Mouse (Mus musculus): ENCODE results near the gene Btbd9. TPM values are rescaled to one million over a fixed set of nuclear protein-coding genes. Genes with fewer than 3 reads are reported as not detected.
A peak's percentile ranks its signal among the peaks of the same experiment; 100 is the strongest.

Gene Btbd9
- polyA plus RNA-seq, 1 experiment from 2014 or later, result 98.0 TPM

GRCm38 (mm10) chr17:30213371-30213770, 362.9 kb downstream of the Btbd9 start:
- ATAC-seq (ENCODE audit: low FRiP score, low read depth), result no peak
- H3K4me3 ChIP-seq, result no peak overlapping the region
- no peaks in the 10 kb centered on the region for H3K27me3 ChIP-seq
- 93% methylated on average over 5 of the region's 5 CpGs for WGBS
- peaks cover 36% of the 10 kb centered on the region for H3K36me3 ChIP-seq
- H3K27ac ChIP-seq (replicated peaks), result no peak overlapping the region
- no peak overlapping the region for H3K4me2 ChIP-seq (replicated peaks)
- H3K9ac ChIP-seq (replicated peaks), result no peak overlapping the region
- 0 out of 2 replicates have a peak, but pooled peaks cover 3% of the 10 kb centered on the region for H3K4me1 ChIP-seq
- H3K9me3 ChIP-seq, result no peaks in the 10 kb centered on the region

- H3K4me1 ChIP-seq, result 0 out of 2 replicates have a peak, but pooled peaks cover 3% of the 10 kb centered on the region
- H3K9ac ChIP-seq (replicated peaks), result no peak overlapping the region
- peaks cover 36% of the 10 kb centered on the region for H3K36me3 ChIP-seq
- peak overlapping the region; percentile 46; the same call in 1 of the 2 replicates for H3K27ac ChIP-seq (replicated peaks)
- WGBS, result 86% methylated on average over 12 of the region's 12 CpGs
- H3K27me3 ChIP-seq, result no peaks in the 10 kb centered on the region
- H3K4me2 ChIP-seq (replicated peaks), result no peak overlapping the region
- no peak for ATAC-seq (ENCODE audit: low FRiP score, low read depth)
- H3K9me3 ChIP-seq, result no peaks in the 10 kb centered on the region
- H3K4me3 ChIP-seq, result no peak overlapping the region
These were observed 363.6 kb downstream of the Btbd9 start for GRCm38 (mm10) chr17:30212647-30213046.

GRCm38 (mm10) chr17:30210936-30211335, 365.4 kb downstream of the Btbd9 start:
- no peak overlapping the region for H3K4me3 ChIP-seq
- ATAC-seq (ENCODE audit: low FRiP score, low read depth), result no peak
- H3K36me3 ChIP-seq, result peaks cover 38% of the 10 kb centered on the region
- WGBS, result 96% methylated on average over 6 of the region's 6 CpGs
- H3K4me2 ChIP-seq (replicated peaks), result no peak overlapping the region
- no peaks in the 10 kb centered on the region for H3K9me3 ChIP-seq
- H3K4me1 ChIP-seq, result peaks cover 13% of the 10 kb centered on the region
- H3K27ac ChIP-seq (replicated peaks), result no peak overlapping the region
- no peaks in the 10 kb centered on the region for H3K27me3 ChIP-seq
- H3K9ac ChIP-seq (replicated peaks), result no peak overlapping the region

GRCm38 (mm10) chr17:30210262-30210661, 366.0 kb downstream of the Btbd9 start:
- Histone ChIP-seq H3K9me3 (no peaks in the 10 kb centered on the region), H3K4me2 (replicated peaks) (no peak overlapping the region), H3K4me3 (no peak overlapping the region), H3K4me1 (peaks cover 16% of the 10 kb centered on the region), H3K27ac (replicated peaks) (no peak overlapping the region), H3K36me3 (peaks cover 38% of the 10 kb centered on the region), H3K27me3 (no peaks in the 10 kb centered on the region), H3K9ac (replicated peaks) (no peak overlapping the region)
- ATAC-seq (ENCODE audit: low FRiP score, low read depth), result no peak
- WGBS, result 96% methylated on average over 8 of the region's 8 CpGs

GRCm38 (mm10) chr17:30205062-30205825, 371.0 kb downstream of the Btbd9 start:
- H3K27ac ChIP-seq (replicated peaks), result peak overlapping the region; percentile 35; the same call in 1 of the 2 replicates
- no peaks in the 10 kb centered on the region for H3K27me3 ChIP-seq
- H3K9ac ChIP-seq (replicated peaks), result no peak overlapping the region
- H3K4me2 ChIP-seq (replicated peaks), result no peak overlapping the region
- no peaks in the 10 kb centered on the region for H3K9me3 ChIP-seq
- 92% methylated on average over 17 of the region's 17 CpGs for WGBS
- H3K4me1 ChIP-seq, result peaks cover 62% of the 10 kb centered on the region
- ATAC-seq (ENCODE audit: low FRiP score, low read depth), result no peak
- H3K36me3 ChIP-seq, result peaks cover 28% of the 10 kb centered on the region
- H3K4me3 ChIP-seq, result no peak overlapping the region

GRCm38 (mm10) chr17:30200283-30200682, 376.0 kb downstream of the Btbd9 start:
- 94% methylated on average over 4 of the region's 4 CpGs for WGBS
- H3K27me3 ChIP-seq, result no peaks in the 10 kb centered on the region

GRCm38 (mm10) chr17:30199374-30200247, 376.7 kb downstream of the Btbd9 start:
- H3K4me1 ChIP-seq, result peaks cover 94% of the 10 kb centered on the region
- no peak for ATAC-seq (ENCODE audit: low FRiP score, low read depth)
- H3K36me3 ChIP-seq, result no peaks in the 10 kb centered on the region
- no peak overlapping the region for H3K9ac ChIP-seq (replicated peaks)
- H3K4me2 ChIP-seq (replicated peaks), result no peak overlapping the region
- H3K27ac ChIP-seq (replicated peaks), result no peak overlapping the region
- no peak overlapping the region for H3K4me3 ChIP-seq
- no peaks in the 10 kb centered on the region for H3K9me3 ChIP-seq
- no peaks in the 10 kb centered on the region for H3K27me3 ChIP-seq
- WGBS, result 83% methylated on average over 13 of the region's 13 CpGs

More at GRCm38 (mm10) chr17:30200283-30200682, 376.0 kb downstream of the Btbd9 start:
- Histone ChIP-seq H3K4me1 (peaks cover 91% of the 10 kb centered on the region), H3K4me2 (replicated peaks) (no peak overlapping the region), H3K9ac (replicated peaks) (no peak overlapping the region), H3K36me3 (no peaks in the 10 kb centered on the region), H3K4me3 (no peak overlapping the region), H3K27ac (replicated peaks) (0 out of 2 replicates have a peak overlapping the region, but pooled peaks have one; percentile 10), H3K9me3 (no peaks in the 10 kb centered on the region)
- no peak for ATAC-seq (ENCODE audit: low FRiP score, low read depth)

GRCm38 (mm10) chr17:30198422-30198821, 377.9 kb downstream of the Btbd9 start:
- 0 out of 2 replicates have a peak, but pooled peaks cover 4% of the 10 kb centered on the region for H3K36me3 ChIP-seq
- no peak overlapping the region for H3K9ac ChIP-seq (replicated peaks)
- WGBS, result 75% methylated on average over 10 of the region's 10 CpGs
- no peak overlapping the region for H3K27ac ChIP-seq (replicated peaks)
- H3K27me3 ChIP-seq, result no peaks in the 10 kb centered on the region
- peaks cover 93% of the 10 kb centered on the region for H3K4me1 ChIP-seq
- no peak for ATAC-seq (ENCODE audit: low FRiP score, low read depth)
- H3K4me3 ChIP-seq, result no peak overlapping the region
- H3K9me3 ChIP-seq, result no peaks in the 10 kb centered on the region
- no peak overlapping the region for H3K4me2 ChIP-seq (replicated peaks)

- no peak for ATAC-seq (ENCODE audit: low FRiP score, low read depth)
- no peaks in the 10 kb centered on the region for H3K27me3 ChIP-seq
- H3K27ac ChIP-seq (replicated peaks), result no peak overlapping the region
- no peak overlapping the region for H3K4me2 ChIP-seq (replicated peaks)
- 77% methylated on average over 12 of the region's 12 CpGs for WGBS
- no peaks in the 10 kb centered on the region for H3K9me3 ChIP-seq
- no peak overlapping the region for H3K4me3 ChIP-seq
- peaks cover 7% of the 10 kb centered on the region; the same call in 1 of the 2 replicates for H3K36me3 ChIP-seq
- no peak overlapping the region for H3K9ac ChIP-seq (replicated peaks)
- H3K4me1 ChIP-seq, result peaks cover 90% of the 10 kb centered on the region
These were observed 378.8 kb downstream of the Btbd9 start for GRCm38 (mm10) chr17:30197280-30198030.

- Histone ChIP-seq H3K4me2 (replicated peaks) (no peak overlapping the region), H3K4me3 (no peak overlapping the region), H3K27me3 (no peaks in the 10 kb centered on the region), H3K36me3 (peaks cover 7% of the 10 kb centered on the region; the same call in 1 of the 2 replicates), H3K4me1 (peaks cover 89% of the 10 kb centered on the region), H3K9ac (replicated peaks) (no peak overlapping the region), H3K9me3 (no peaks in the 10 kb centered on the region), H3K27ac (replicated peaks) (peak overlapping the region; percentile 76)
- WGBS, result 67% methylated on average over 17 of the region's 17 CpGs
- 0 out of 2 replicates have a peak, but pooled peaks have one; percentile 42 for ATAC-seq (ENCODE audit: low FRiP score, low read depth)
These were observed 379.6 kb downstream of the Btbd9 start for GRCm38 (mm10) chr17:30196401-30197279.

Measured in midbrain, embryonic 12.5 days (tissue).